Mouse (Mus musculus) thymus, postnatal 0 days (tissue): ENCODE measurements around the gene Cacna1c. TPM values are rescaled to one million over a fixed set of nuclear protein-coding genes. Genes with fewer than 3 reads are reported as not detected.

Source experiments
- DNase-seq: peaks from one replicate; pipeline ENCODE4 v3.0.0-alpha.2; 2015; ENCODE audit warnings: low spot score
- polyA plus RNA-seq: library from polyadenylated mRNA; unstranded; fragments of >200 nt; fragmentation: Nextera tagmentation; extraction: Ambion mirVana; gene quantifications from 2 replicates; pipeline ENCODE4 v1.2.1, GENCODE M21; 2015

The Cacna1c gene
- polyA plus RNA-seq, 1 experiment from 2014 or later, result 0.96 TPM

DNA sequence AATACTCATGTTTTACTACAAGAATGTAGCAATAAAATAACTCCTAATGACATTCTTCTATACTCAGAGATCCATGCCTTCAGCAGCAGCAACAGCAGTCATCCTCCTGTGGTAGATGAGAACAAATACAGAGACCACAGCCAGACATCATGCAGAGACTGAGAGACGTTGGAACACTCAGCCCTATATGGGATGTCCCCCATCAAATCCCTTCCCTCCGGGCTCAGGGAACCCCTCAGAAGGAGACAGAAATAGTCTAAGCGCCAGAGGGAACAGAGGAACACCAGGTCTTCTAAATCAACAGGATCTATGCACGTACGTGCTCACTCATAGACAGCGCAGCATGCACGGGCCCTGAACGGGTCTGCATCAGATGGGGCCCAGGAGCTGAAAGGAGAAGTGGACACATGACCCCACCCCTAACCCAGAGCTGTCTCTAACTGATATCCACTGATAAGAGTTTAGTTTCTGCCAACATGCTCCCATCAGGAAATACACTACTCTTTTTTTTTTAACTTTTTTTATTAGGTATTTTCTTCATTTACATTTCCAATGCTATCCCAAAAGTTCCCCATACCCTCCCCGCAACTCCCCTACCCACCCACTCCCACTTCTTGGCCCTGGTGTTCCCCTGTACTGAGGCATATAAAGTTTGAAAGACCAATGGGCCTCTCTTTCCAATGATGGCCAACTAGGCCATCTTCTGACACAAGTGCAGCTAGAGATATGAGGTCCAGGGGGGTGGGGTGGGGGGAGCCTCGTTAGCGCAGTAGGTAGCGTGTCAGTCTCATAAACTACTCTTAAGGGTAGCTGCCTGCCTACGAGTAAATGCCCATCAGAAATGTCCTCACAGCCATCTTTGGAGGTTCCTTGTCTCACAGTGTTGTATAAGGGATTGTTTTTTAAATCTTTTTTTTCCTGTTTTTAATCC is 182.8 kb downstream of the Cacna1c start:
- DNase-seq, result no peak

DNA sequence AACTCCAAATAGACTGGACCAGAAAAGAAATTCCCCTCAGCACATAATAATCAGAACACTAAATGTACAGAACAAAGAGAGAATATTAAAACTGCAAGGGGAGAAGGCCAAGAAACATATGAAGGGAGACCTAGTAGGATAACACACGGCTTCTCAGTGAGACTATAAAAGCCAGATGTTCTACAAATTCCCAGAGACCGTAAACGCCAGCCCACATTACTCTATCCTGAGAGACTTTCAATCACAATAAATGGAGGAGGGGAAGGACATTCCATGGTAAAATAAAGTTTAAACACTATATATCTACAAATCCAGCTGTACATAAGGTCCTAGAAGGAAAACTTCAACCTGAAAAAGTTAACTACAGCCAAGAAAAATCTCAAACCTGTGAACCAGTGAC is 185.3 kb downstream of the Cacna1c start:
- DNase-seq, result no peak

DNA sequence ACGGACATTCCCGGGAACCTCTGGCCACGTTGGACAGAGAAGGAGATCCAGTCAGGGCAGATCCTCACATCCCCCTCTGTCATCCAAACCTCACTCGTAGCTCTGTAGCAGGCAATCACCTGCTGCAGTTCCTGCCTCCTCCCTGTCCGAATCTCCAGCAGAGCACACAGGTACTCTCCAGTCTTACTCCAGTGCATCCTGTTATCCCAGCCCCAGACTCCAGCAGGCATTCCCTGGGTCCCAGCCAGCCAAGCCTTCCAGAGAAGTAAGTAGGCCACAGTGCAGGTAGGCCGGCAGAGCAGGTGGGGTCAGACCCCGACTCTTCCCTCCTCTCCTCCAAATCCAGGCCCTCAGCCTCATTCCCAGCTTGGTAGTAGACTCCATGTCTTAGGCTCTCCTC is 186.7 kb downstream of the Cacna1c start:
- DNase-seq, result no peak

DNA sequence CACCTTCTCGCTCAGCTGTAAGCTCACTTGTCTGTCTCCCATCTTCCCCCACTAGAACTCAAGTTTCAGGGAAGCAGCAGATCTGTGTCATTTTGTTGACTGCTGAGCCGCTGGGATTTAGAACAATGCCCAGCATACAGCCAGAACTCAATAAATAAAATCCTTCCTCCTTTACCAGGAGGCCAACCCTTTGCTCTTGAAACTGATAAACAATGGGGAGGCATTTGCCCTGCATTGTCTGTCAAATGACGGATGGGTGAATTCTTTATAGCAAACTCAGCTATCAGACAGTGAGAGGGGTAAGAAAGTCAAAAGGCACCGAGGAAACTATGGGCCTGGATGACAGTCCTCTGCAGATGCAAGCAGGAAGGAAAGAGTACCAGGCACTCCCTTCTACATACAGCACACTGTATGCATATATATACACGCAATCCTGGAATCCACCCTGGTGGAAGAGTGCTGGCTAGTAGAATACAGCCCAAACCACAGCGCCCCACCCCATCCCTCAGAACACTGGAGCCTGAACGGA is 187.5 kb downstream of the Cacna1c start:
- DNase-seq, result no peak

DNA sequence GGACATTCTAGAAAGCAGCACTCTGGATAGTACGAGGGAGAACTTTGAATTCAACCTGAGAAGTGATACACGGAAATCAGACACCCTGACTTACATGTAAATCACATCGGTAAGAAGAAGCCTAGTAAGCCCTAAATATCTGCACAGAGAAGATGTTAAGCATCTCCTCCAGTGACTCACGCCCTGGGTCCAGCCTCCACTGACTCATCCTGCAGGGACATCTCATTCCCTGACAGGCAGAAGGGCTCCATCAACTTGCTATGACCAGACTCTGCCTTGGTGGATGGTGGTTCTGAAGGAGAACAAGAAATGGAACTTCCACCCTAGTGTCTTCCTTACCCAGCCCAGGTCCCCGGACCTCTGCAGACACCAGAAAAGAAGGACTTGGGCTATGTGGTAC is 191.6 kb downstream of the Cacna1c start:
- DNase-seq, result no peak

DNA sequence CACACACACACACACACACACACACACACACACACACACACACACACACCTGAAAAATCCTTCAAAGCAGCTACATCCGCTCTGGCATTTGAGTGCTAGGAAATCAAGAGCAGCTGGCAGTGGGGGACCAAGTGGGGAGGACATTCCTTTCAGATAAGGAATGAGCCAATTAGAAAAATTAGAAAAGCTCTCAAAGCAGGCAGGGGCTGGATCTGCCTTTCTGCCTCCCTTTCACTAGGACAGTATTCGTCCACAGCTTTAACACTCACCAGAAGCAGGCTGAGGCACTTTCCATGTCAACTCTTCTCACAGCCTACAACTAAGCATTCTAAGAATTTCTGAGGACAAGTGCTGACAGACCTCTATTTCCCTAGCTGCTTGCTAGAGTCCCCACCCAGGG is 194.8 kb downstream of the Cacna1c start:
- DNase-seq, result no peak

DNA sequence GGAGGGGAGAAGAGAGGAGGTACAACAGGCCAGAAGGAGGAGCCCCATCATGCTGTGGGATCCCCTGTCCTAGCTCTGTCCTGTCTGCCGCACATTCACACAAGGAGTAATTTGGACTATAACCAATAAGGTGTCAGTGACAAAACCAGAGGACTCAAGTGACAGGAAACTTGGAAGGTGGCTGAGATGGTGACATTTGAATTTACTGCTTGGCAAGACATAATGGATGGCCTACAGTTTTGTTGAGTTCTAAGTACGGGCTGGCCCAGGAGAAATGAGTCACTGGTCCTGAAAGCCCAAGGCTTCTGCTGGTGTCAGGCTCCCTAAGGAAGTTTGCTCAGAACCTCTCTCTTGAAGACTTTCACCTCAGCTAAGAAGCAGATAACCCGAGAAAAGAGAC is 196.0 kb downstream of the Cacna1c start:
- no peak for DNase-seq

DNA sequence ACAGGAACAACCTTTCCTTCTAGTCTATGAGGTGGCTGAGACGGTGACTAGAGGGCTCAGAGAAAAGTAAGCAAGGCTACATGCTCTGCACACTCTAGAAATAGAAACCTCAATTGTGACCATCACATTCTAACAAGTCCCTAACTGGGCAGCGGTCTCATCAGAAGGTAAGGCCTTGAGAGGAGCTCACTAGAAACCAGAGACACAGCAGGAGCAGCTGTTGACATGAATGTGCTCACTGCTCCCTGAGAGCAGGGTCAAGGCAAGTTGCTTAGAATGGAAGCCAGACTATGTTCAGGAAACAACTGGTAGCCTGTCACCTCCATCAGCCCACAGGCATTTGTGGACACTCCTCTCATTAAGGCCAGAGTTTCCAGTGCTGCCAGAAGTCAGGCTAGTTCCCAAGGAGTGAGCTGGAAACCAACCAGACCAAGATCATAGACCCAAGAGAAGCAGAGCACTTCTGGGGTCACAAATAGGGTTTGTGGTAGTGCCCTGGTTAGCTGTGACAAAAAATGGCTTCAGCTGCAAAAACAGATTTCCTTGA is 196.8 kb downstream of the Cacna1c start:
- DNase-seq, result no peak

DNA sequence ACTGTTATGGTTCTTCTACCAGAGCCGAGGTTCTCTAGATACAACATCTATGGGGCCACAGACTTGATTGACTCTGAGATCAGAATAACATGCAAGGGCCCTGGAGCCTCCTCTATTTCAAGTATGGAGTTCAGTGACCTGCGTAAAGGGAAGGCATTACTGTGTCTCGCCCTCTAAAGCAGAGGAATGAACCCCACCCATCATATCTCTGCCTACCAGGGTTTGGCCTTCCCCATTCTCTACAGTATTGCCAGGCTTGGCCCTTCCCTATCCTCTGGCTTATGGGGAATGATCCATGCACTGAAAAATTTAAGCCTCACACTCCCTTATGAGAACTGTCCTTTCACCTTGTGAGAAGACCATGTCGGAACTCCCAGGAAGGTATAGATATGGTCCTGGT is 198.8 kb downstream of the Cacna1c start:
- DNase-seq, result no peak

DNA sequence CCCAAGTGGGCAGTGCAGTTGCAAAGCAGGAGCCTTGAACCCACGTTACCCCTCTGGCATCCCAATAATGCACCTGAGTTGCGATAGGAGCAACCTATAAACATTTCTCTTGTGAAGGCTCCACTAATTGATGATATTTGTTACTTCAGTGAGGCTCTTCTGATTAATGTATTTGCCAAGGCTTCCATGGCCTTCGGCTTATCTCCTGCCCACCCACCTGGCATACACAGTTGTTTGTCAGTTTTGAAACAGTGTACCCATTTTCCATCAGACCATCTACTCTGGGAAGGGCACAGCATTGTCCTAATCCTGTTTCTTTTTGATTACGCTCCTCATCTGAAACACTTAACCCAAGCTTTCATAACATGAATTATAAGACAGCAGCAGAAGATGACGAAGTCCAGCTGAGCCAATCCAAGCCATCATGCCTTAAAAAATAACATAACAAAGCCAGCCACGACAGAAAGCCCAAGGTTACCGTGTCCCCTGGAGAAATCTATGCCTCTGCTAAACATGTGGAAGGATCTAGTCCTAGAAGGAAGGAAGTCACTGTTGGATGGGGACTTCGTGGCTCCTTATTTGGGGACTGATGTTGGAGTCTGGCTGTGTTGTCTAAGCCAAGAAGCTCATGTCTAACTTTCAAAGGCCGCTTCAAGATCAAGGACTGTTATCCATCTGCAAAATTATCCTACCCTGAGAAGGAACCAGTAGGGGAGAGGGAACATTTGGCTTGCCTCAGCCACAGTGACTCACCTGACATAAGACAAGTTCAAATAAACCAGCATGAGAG is 201.8 kb downstream of the Cacna1c start:
- DNase-seq, result no peak

DNA sequence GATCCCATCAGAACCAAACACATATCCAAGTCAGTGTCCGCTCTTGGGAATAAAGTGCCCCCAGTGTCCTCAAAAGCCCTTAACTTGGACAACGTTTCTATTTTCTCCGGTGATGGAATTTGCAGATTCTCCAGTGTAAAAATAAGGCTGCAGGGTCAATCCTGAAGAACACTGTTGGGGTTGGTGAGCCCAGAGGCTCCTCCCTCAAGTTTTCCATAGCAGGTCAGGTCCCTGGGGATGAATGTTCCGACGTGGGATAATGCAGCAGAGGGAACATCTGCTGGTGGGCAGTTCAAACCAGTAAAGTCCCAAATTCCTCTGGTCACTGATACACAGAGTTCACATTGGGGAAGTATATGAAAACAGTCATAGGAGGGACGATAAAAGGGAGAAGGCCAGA is 203.8 kb downstream of the Cacna1c start:
- DNase-seq, result no peak

DNA sequence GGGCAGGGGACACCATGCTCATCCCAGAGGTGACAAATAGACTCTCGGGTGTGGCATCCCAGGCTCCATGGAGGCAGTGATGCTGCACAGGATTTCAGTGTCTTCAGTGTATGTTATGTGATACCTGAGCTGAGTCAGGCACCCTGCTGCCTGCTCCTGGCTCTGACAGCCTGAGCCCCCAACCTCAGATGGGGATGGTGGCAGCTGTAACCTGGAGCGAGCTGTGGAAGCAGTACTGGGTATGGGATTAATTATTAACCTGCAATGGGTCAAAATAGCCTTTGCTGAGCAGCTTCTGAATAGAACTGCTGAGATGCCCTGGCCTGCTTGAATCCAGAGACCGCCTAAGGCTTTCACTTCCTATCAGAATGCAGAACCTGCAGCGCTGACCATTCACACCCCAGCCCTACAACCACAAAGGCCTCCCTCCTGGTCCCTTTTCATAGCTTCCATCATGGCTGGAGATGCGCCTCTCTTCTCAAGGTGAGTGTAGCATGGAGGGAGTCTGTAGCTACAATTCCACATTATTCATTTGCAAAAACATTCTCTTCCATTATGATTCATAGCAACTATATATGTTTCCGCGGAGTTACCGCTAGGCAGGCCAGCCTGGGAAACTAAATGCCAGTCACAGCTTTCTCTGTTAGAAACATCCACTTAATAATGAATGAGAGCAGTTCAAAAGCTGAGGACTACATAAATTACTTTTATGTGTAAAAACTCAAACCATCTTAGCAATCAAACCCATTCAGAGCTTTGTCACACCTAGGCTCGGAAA is 206.0 kb downstream of the Cacna1c start:
- DNase-seq, result no peak

DNA sequence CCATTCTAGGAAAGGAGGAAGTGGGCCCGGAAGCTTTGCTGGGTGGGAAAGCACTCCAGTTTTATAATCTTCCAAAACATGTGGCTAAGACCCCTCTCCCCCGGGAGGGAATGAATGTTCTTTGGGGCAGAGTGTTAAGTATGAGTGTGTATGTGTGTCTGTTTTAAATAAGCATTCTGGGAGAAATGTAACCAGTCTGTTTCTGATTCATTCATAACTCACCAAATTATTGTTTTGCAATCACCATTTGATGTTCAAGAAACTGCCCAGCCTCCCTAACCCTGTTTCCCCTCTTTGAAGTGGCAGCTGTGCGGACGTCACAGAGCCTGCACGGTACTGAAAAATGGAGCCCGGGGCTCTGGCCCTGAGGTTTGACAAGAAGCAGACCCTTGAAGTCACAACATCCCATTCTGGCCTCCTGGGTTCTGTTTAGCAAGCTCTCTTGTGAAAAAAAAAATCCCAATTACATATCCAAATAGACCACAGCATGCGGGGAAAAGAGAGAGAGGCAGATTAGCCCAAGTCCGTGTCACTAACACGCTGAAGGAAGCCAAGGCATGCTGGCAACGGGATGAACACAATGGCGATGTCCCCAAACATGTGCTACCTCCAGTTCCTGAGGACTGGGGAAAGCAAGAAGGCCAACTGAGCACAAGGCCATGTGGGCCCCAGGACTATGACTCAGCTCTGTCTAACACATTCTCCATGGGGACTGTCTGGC is 211.9 kb downstream of the Cacna1c start:
- DNase-seq, result peak; percentile 74

DNA sequence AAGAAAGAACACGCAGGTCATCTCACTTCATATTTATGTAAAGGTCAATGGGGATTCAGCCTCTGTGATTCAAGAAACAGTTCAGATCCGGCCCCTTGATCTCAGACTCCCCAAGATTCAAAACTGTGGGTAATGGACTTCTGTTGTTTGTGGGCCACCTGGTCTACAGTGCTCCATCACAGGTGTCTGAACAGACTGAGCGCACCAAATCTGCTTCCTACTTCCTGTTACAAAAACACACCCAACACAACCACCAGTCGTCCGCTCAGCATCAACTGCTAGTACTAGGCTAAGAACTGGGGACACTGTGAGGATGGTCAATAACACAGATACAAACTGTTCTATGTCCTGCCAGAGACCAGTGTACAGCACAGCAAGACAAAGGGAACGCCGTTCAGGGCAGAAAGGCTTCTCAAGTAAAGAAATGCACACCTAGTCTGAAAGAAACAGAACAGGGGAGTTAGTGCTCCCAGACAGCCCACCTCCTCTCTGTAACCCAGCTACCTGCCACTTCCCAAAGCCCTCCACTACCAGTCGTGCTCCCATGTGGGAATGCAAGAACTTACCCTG is 212.7 kb downstream of the Cacna1c start:
- DNase-seq, result peak; percentile 75

DNA sequence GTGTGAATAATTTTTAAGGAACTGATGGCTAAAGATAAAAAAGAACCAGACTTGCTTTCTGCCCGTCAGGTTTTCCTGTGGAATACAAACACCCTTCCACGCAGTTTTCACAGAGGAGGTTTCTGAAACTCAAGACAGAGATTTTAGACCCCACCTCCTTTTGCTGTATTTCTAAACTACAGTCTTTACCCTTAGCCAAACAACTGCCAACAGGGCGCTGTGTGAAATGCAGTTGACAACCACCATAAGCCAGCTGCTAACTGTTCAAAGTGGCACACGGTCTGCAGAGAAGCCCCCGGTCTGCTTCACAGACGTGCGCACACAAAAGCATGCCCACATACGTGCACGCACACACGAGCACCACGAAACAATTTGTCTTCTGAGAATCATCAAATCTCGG is 216.0 kb downstream of the Cacna1c start:
- DNase-seq, result peak; percentile 47

DNA sequence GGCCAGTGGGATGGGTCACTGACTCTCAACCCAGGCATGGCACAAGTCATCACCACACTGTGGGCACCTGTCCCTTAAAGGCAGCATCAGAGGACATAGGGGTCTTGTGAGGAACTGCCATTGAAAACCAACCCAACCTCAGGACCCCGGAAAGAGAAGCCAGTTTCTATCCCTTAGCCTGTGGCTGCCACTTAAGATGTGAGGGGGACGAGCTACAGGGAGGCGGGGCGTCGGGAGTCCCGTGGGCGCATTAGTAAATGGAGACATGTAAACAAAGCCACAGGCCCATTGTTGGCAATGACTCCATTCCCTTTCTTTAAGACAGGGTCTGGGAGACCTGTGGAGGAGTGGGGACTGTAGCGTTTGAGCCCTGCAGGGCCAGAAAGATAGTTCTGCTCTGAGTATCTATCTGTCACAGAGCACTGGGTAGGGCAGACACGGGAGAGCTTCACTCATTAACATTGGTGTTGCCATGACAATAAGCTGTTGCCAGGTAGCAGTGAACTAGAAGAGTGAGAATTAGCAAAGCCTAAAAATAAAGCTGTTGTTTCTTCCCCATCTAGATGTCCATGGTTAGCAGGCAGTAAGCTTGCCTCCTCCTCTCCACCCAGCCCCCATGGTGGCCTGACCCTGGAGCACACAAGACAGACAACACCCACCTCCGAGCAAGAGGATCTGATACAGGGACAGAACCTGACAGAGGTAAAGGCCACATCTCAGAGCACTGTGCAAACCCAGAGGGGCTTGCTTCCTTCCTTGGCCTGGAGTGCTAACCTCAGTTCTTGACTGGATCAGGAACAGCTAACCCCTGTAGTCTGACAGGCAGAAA is 218.6 kb downstream of the Cacna1c start:
- DNase-seq, result no peak

DNA sequence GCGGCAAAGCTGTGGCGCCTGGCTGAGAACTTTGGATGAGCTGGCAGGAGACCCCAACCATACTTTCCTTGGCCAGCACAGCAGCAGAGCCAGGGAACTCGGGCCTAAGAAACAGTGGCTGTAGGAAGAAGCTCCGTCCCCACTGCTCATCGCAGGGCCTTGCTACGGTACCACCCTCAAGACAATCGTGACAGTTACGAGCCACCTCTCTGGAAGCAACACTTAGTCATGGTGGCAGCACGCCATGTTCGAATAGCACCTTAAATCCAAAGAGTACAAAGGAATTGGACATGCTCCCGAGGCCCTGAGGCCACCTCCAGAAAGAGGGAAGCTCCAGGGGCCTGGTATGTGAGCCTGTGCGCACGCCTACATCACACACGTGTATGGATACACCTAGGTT is 219.6 kb downstream of the Cacna1c start:
- no peak for DNase-seq

DNA sequence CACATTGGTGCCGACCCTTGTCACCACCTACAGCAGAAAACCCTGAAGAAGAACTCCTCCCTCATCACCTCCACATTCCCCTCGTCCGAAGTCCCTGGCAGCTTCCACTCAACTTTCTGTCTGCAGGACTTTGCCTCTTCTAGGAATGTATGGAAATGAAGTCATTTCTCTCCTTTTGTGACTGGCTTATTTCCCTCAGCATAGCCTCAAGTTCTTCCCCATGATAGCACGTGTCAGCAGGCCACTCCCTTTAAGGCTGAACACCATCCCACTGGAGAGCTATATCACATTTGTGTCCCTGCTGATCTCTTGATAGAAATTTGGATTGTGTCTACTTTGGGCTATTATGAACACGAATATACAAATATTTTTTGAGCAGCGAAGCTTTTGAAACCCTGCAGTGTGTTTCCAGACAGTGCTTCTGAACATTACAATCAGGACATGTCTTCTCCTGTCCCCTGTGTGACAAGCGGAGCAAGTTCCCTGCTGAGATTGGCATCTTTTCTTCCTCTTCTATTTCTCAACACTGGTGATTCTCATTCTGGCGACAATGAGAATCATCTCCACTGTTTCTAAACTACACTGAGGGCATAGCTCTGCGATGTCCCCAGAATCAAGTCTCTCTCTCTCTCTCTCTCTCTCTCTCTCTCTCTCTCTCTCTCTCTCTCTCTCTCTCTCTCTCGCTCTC is 224.2 kb downstream of the Cacna1c start:
- DNase-seq, result no peak

DNA sequence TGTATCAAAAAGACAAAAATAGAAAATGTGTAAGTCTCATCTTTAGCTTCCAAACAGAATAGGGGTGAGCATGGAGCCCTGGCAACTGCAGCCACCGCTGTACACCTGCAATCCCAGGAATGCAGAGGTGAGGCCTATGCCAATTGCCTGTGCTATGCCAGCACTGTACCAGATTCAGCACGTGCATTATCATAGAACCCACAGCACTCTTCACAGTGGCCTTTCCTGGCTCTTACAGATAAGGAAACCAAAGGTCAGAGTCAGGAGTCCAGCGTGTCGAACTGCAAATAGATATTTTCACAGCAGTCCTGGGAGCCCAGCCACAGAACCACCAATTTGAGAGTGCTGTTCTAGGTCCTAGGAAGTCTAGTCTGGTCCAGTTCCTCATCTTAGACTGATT is 227.4 kb downstream of the Cacna1c start:
- DNase-seq, result no peak
